Mouse (Mus musculus) left cerebral cortex, postnatal 14 days (tissue): Measurements from ENCODE around the gene Ndufv2. TPM values are rescaled to one million over a fixed set of nuclear protein-coding genes. Genes with fewer than 3 reads are reported as not detected.
"Not testable (repeated sequence)": the region's sequence is repeated elsewhere in the genome, so short reads cannot be mapped to it uniquely, and the experiment has no call there.

Source experiments
- DNase-seq, 2 experiments: peaks; one replicate each; pipeline ENCODE4 v3.0.0; 2021 to 2022; ENCODE audit warnings: low spot score in 2 of 2, mixed read lengths in 1 of 2
- intact Hi-C: fragments of 180-260 bp; cut with DNase I; formaldehyde crosslinking; loops from one replicate; pipeline ENCODE4 v1.15.1; 2025
- total RNA-seq, 2 experiments: library from RNA; stranded (reverse); gene quantifications; 2 replicates each; pipeline ENCODE4 v1.2.3; 2021

The Ndufv2 gene
- total RNA-seq, 2 experiments from 2014 or later = 245 to 262 TPM

- DNase-seq = no peak
Observed at GRCm38 (mm10) chr17:66092065-66092464, 9.3 kb downstream of the Ndufv2 start.

GRCm38 (mm10) chr17:66091392-66091791 is 10.0 kb downstream of the Ndufv2 start:
- intact Hi-C loops = no loop called here
- DNase-seq = no peak

More at GRCm38 (mm10) chr17:66092065-66092464, 9.3 kb downstream of the Ndufv2 start:
- intact Hi-C loops = no loop called here

- no peak for DNase-seq
- intact Hi-C loops = no loop called here
Observed at GRCm38 (mm10) chr17:66090251-66090650, 11.1 kb downstream of the Ndufv2 start.

- DNase-seq = no peak
- intact Hi-C loops = no loop called here
Observed at GRCm38 (mm10) chr17:66085038-66085437, 16.3 kb downstream of the Ndufv2 start.

GRCm38 (mm10) chr17:66084486-66084885 is 16.9 kb downstream of the Ndufv2 start:
- intact Hi-C loops = no loop called here

DNA sequence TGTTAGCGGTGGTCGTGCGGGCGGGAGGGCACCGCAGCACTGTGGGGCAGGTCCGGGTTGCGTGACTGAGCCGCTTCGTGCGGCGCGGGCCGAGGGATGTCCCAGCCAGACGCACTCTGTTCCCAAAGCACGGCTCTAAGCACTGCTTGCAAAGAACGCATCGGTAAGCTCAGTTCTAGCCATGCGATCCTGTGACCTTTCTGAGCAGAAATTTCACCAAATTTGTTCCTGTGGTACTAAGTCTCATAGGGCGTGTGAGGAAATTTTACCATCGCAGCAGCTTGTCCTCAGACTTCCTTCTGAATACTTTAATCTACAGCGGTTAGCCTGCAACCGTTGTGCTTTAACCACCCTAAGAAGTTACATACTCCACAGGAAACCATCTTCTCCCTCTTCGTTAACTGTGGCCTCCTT is 23.9 kb downstream of the Ndufv2 start:
- no peak for DNase-seq
- intact Hi-C loops = loop anchor here (10.0 kb wide), 1 partner anchor 213 kb away; no protein-coding TSS in a partner anchor

More at GRCm38 (mm10) chr17:66084486-66084885, 16.9 kb downstream of the Ndufv2 start:
- DNase-seq = no peak

DNA sequence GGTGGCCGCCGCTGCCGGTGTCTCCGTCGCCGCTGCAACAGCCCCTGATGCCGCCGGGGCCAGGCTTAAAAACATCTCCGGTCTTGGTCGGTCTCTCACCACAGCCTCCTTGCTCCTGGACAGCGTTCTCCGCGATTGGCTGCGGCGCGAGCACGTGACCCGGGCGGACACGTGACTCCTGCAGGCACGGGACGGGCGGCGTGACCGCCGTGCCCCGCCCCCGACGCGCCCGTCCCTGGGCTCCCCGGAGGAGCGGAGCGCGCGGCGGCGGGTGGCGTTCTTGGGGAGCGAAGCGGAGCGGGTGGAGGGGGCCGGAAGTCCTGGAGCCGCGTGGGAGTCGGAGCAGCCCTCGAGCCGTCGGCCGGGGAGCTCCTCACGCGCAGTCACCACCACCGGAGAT is 24.4 kb downstream of the Ndufv2 start, which contains the start of gene Ankrd12:
Gene Ankrd12, minus strand, starts transcription at position 156 of the 400 bp plus-strand sequence.
- peak; percentile 96 to 97 for DNase-seq
- intact Hi-C loops = loop anchor here (10.0 kb wide), 1 partner anchor 212 kb away; no protein-coding TSS in a partner anchor

- DNase-seq = peak; percentile 30 to 53
- intact Hi-C loops = loop anchor here (10.0 kb wide), 1 partner anchor 212 kb away; no protein-coding TSS in a partner anchor
Observed at GRCm38 (mm10) chr17:66076174-66076927, 25.0 kb downstream of the Ndufv2 start.

DNA sequence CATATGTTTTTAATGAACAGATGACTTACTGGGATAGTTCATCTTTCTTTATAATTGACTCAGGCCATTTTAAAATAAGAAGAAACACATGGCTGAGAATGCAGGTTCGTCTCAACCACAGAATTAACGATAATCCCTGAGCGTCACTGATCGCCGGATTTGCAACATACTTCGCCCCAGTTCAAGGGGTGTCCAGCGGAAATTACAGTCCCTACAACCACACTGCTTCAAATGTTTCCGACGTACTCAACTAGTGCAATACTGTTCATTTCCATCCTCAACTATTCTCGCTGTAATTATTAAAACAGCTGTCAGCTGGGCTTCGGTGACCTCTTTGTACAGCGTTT is 25.6 kb downstream of the Ndufv2 start:
- no peak for DNase-seq
- intact Hi-C loops = loop anchor here (10.0 kb wide), 1 partner anchor 211 kb away; no protein-coding TSS in a partner anchor

- no peak for DNase-seq
- intact Hi-C loops = loop anchor here (10.0 kb wide), 1 partner anchor 209 kb away; no protein-coding TSS in a partner anchor
Observed at GRCm38 (mm10) chr17:66073971-66074370, 27.4 kb downstream of the Ndufv2 start.

- DNase-seq, intact Hi-C loops: not testable (repeated sequence)
Observed at GRCm38 (mm10) chr17:66069036-66069435, 32.3 kb downstream of the Ndufv2 start.

GRCm38 (mm10) chr17:66065115-66065514 is 36.2 kb downstream of the Ndufv2 start:
- no peak for DNase-seq
- intact Hi-C loops = no loop called here

DNA sequence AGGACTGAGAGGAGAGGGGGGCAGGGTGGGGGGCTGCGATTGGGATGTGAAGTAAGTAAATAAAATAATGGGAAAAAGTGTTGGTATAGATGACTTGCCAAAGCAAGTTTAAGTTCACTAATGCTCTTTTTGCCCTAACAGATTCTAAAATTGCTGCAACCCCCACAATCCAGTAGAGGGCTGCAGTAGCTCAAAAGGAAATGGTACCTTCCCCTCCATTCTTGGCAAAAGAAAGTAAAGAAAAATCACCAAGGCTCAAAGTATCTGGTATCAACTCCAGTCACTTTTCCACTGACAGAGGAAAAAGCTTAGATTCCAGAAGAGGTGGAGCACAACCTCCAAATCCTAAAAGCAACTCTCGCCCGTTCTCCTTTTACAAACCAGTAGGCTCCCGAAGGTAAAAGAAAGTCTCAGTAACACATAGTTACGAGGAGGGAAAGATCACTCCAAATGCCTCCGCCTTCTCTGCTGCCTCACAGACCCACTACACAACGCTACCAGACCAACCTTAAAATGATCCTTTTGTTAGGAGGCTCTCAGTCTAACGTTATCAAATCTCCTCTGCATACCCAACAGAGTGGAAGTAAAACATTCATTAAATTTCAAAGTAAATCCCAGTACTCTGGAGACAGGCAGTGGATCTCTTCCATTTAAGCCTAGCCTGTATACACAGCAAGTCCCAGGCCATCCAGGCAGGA is 40.0 kb downstream of the Ndufv2 start:
- intact Hi-C loops = no loop called here

DNA sequence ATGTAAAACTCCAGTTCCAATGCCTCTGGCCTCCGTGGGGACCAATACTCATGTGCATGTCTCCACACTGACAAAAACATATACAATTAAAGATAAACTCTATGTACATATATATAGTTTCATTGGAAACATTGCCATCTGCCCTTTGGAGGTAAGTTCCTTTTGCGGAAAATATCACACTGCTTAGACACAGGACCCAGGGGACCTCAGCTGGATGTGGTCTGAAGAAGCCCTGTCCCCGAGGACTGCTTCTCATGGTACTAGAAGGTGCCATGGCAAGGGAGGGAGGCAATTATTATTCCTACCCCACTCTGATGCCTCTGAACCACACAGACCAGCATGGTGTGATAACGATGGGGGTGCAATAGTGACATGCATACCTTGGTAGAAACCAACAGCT is 43.2 kb downstream of the Ndufv2 start:
- no peak for DNase-seq
- intact Hi-C loops = no loop called here

More for the DNA sequence above, 40.0 kb downstream of the Ndufv2 start:
- no peak for DNase-seq

GRCm38 (mm10) chr17:66057145-66057544 is 44.2 kb downstream of the Ndufv2 start:
- intact Hi-C loops = no loop called here
- DNase-seq = no peak

DNA sequence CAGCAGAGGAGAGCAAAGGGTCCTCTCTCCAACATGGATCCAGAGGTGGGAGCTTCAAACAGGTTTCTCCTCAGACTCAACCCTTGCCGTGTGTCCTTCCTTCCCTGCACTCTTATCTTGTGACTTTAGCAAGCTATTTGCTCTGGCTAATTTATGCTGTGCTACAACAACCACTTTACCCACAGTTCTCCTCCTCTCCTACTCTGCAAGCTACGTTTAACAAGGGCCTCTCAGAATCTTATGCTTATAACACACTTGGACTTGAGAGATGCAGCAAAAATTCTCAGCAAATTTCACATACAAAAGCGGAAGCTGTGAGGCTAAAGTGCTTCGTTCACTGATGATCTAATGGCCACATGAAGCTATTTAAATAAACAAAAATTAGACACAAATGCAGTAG is 48.0 kb downstream of the Ndufv2 start:
- intact Hi-C loops = no loop called here

GRCm38 (mm10) chr17:66048795-66049194 is 52.6 kb downstream of the Ndufv2 start:
- intact Hi-C loops = no loop called here
- no peak for DNase-seq

More for the DNA sequence above, 48.0 kb downstream of the Ndufv2 start:
- no peak for DNase-seq

DNA sequence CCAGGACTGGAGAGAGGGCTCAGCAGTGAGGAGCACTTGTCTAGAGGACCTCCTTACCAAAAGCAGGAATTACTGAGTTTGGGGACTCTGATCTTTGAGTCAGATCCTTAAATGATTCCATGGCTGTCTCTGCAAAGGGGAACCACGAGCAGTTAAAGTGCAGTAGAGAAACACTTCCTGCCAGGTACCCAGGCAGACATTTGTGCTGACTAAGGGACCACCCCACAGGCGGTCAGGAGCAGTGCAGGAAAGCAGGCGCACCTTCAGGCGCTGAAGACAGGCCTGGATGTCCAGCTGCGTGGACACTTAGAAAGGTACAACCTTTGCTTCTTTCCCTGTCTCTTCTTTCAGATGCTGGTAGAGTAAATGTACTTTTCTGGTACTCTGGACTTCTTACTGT is 53.2 kb downstream of the Ndufv2 start:
- no peak for DNase-seq
- intact Hi-C loops = no loop called here

- DNase-seq, intact Hi-C loops: not testable (repeated sequence)
Observed at GRCm38 (mm10) chr17:66043679-66044078, 57.7 kb downstream of the Ndufv2 start.

DNA sequence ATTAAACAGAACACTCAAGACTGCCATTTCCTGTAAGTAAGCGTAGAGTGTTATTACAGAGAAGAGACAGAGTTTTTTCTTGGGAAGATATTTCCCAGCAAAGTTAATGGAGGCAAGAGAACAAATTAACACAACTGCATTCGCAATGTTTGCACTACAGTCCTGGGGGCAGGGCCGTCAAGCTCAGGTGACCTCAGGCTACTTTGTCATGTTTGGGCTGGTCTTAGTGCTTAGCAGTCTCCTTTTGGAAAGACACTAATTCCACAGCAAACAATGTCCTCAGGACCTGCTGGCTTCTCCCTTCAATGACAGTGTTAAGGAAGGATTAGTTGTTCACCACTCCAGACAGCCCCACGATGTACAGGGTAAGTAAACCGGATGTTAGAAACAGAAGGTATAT is 60.3 kb downstream of the Ndufv2 start:
- intact Hi-C loops = no loop called here
- no peak for DNase-seq
